Mouse (Mus musculus) splenic B cell, adult 2 months (primary cell): ENCODE results near the gene Tmem253.

Experiments used
- DNase-seq: peaks from one replicate; pipeline ENCODE4 v3.0.0-alpha.2; 2011; ENCODE audit warnings: low read depth, low spot score
- H3K27me3 ChIP-seq: 2 replicates; pipeline ENCODE4 v1.6.1; 2012; ENCODE audit warnings: mild to moderate bottlenecking, low read length, moderate library complexity, mixed read lengths; ENCODE audit not compliant: control insufficient read depth, poor library complexity, insufficient read depth, severe bottlenecking
- H3K36me3 ChIP-seq: 2 replicates; pipeline ENCODE4 v1.6.1; 2012; ENCODE audit warnings: mild to moderate bottlenecking, low read length, moderate library complexity, mixed read lengths; ENCODE audit not compliant: control insufficient read depth, poor library complexity, insufficient read depth, severe bottlenecking

The Tmem253 gene

DNA sequence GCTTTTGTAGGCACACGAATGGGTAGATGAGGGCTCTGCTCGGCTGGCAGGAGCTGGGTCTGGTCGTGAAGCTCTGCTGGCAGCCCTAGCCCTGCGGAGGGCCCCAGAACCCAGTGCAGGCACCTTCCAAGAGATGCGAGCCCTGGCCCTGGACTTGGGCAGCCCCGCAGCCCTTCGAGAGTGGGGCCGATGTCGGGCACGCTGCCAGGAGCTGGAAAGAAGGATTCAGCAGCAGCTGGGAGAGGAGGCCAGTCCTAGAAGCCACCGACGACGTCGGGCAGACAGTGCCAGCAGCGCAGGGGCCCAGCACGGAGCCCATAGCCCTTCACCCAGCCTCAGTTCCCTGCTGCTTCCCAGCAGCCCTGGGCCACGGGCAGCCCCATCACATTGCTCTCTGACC is 18.6 kb upstream of the Tmem253 start:
- DNase-seq, result no peak
- Histone ChIP-seq H3K36me3 (no peaks in the 10 kb centered on the region), H3K27me3 (no peaks in the 10 kb centered on the region)

DNA sequence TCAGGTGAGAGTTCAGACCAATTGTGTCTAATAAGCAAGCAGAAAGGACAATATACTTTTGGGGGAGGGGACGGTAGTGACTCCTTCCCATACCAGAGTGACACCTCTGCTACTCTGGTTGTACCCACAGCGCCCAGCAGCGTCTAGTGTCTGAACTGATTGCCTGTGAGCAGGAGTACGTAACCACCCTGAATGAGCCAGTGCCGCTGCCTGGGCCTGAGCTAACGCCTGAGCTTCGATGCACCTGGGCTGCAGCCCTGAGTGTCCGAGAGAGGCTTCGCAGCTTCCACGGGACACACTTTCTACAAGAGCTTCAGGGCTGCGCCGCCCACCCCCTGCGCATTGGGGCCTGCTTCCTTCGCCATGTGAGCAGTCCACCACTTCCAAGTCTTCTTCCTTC is 18.0 kb upstream of the Tmem253 start:
- Histone ChIP-seq H3K36me3 (no peaks in the 10 kb centered on the region), H3K27me3 (no peaks in the 10 kb centered on the region)
- no peak for DNase-seq

DNA sequence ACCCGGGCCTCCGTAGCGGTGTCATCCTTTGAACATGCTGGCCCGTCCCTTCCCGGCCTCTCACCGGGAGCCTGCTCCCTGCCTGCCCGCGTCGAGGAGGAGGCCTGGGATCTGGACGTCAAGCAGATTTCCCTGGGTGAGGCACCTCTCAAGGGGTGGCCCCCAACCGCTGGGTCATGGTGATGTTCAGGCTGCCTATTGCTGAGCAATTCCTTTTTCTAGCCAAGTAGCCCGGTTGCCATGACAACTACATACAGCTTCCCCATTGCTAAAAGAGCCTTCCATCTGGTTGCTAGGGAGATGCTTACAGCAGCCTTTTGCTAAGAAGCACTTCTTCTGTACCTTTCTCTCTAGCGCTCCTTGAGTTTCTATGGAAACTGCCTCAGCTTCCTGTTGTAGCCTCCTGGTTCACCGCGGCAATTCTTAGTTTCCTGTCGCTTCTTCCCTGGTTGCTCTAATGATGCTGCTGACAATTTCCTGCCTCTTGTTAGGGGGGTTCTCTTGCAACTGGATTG is 11.4 kb upstream of the Tmem253 start:
- H3K27me3 ChIP-seq, result no peaks in the 10 kb centered on the region
- DNase-seq, result peak; percentile 62

DNA sequence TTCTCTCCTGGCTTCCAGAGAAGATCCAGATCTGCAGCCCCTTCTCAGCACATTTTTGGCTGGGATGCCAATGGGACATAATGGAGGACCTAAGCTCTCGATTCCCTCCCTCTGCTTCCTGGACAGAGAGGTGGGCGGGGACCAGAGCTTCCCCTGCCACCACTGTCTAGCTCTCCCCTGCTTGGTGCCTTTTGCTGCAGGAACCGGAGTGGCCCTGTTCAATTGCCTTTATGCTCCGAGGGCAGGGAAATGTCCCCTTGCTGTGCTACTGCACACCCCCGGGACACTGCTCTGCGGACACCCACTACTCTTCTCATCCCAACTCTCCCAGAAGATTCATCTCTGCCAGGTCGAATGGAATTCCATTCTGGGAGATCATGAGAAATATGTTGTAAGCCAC is 10.3 kb upstream of the Tmem253 start:
- DNase-seq, result no peak
- no peaks in the 10 kb centered on the region for H3K27me3 ChIP-seq
- H3K36me3 ChIP-seq, result no peaks in the 10 kb centered on the region

More for the DNA sequence above, 11.4 kb upstream of the Tmem253 start:
- no peaks in the 10 kb centered on the region for H3K36me3 ChIP-seq

DNA sequence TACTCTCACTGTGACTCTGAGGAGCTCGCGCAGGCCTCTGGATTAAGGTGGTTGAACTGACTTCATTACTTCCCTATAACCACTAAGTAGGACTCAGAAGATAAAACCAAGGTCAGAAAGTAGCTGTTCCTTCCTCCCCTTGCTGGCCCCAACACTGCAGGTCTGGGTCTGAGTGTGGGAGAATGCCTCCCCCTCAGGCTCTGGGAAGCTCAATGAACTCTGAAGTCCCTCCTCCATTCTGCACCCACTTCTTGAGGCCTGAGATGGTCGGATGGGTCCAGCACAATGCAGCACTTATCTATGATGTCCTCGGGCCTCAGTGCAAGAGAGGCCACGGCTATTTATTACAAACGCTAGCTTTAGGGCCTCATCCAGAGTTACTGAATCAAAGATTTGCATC is 9.8 kb upstream of the Tmem253 start:
- Histone ChIP-seq H3K27me3 (no peaks in the 10 kb centered on the region), H3K36me3 (no peaks in the 10 kb centered on the region)
- DNase-seq, result no peak

DNA sequence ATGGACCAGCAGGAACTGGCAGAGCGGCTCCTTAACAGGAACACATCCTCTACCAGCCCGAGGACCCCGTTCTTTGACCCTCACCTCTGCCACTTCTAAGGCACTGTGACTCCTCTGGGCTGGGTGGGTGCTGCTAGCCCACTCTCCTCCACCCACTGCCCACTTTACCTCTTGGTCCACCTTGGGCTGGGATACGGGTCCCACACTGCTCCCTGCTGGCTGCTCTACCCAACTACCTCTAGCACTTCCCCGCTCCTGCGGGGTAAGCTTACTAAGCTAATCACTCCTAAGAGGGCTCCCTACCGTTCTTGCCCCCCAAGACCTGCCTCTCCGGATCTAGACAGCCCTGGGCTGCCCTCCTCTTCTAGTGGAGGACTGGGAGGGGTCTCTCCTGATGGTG is 9.2 kb upstream of the Tmem253 start:
- H3K36me3 ChIP-seq, result no peaks in the 10 kb centered on the region
- no peaks in the 10 kb centered on the region for H3K27me3 ChIP-seq
- DNase-seq, result no peak

DNA sequence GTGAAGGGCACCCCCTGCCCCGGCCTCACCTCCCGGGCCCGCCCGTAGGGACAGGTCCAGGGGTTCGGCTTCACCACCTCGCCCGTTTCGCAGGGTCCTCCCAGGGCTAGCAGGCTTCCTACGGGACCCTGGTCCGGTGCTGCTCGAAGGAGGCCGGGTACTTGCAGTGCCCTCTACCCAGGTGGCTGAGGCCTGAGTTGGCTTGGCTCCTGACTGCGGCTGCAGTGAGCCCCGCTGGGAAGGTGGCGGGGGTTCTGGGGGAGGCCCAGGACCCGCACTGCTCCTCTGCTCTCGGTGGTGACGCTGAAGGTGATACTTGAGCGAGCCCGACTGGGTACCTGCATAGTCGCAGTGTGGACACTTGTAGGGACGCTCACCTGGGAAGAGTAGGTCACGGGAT is 8.7 kb upstream of the Tmem253 start:
- Histone ChIP-seq H3K27me3 (no peaks in the 10 kb centered on the region), H3K36me3 (no peaks in the 10 kb centered on the region)
- no peak for DNase-seq

DNA sequence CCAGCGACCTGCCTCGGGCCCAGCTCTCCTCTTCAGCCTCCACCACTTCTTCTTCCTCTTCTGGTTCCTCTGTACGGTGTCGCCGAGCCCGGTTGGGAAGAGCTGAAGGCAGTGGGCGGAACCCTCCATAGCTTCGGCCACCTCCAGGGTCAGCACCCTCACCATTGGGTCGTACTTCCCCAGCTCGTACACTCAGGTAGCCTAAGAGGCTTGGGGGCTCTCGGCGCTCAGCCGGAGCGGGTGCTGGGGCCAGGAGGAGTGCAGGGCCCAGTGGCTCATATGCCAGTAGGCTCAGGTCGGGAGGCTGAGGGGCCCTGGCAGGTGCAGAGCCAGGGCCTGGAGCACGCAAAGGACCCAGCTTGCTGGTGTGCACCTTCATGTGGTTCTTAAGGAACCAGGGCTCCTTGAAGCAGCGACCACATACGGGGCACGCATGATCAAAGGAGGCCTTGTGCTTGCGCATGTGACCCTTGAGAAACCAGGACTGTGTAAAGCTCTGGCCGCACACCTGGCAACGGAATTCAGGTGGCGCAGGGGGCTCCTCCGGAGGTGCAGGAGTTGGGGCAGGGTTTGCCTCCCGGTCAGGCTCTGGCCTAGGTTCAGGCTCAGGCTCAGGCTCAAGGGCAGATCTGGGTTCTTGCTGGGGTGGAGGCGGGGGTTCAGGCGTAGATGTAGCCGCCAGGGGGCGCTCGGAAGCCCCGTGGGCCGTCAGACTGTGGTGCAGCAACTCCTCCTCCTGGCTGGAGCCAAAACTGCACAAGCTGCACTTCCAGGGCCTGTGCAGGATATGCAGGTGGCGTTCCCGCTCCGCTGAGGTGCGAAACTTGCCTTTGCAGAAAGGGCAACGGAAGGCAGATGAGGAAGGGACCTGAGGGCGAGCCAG is 6.9 kb upstream of the Tmem253 start:
- DNase-seq, result peak; percentile 94
- Histone ChIP-seq H3K36me3 (no peaks in the 10 kb centered on the region), H3K27me3 (no peaks in the 10 kb centered on the region)

DNA sequence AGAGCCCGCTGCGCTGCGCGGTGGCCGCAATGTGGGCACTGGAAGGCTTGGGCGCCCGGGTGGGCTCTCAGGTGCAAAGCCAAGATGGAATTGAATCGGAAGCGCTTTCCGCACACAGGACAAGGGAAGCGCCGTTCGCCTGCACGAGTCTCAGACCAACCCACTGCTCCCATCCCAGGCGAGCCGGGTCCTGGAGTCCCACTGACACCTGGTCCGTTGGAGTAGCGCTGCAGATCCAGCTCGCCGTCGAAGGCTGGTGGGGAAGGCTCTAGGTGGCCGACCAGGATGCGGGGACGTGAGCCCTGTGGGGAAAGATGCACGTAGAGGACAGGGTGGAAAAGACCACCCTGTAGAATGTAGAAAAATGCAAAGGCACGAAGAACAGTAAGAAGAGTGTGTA is 6.1 kb upstream of the Tmem253 start:
- no peaks in the 10 kb centered on the region for H3K36me3 ChIP-seq

DNA sequence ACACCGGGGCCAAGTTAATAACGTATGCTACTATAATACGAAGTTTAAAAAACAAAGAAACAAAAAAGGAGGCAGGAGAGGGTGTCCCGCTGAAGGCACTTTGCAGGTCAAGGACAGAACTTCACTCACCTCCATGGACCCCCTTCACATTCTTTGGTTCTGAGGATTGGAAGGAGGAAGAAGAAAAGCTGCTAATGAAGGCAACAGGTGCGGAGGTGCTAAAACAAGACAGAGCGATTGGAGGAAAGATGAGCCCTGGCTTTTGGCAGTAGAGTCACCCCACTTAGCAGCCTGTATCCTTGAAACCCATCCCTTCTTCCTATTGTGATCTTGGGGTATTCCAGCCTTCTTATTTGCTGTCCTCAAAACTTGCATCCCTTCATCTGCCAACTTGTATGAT is 5.6 kb upstream of the Tmem253 start:
- DNase-seq, result no peak
- H3K27me3 ChIP-seq, result no peaks in the 10 kb centered on the region
- no peaks in the 10 kb centered on the region for H3K36me3 ChIP-seq

More for the DNA sequence above, 6.1 kb upstream of the Tmem253 start:
- no peak for DNase-seq
- no peaks in the 10 kb centered on the region for H3K27me3 ChIP-seq

DNA sequence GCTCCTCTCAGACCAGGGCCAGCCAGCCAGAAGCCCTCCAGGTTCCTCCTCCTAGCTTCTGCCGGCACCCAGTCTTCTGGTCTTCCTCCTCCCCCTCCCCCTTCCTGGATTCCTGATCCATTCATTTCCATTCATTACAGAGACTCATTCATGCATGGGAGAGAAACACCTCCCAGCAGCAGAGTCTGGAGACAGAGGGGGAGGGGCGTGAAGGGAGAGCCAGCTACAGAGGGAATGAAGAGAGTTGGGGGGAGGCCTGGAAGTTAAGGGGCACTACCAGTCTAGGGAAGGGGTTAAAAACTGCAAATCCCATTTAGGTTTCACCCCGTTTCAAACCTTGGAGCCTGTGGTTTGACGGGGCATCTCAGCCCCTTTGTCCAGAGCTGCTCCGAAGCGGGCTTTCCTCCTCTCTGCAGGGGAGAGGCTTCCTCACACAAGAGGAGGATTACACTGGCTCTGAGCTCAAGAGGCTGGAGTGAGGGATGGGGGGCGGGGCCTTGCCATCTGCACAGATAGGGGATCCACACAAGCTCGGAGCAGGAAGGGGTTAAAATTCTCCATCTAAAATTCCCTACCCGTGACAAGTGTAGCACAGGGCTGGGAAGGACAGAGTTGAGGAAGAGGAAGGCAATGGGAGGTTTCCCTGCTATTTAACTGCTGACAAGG is 4.9 kb upstream of the Tmem253 start:
- no peaks in the 10 kb centered on the region for H3K36me3 ChIP-seq
- no peaks in the 10 kb centered on the region for H3K27me3 ChIP-seq
- no peak for DNase-seq

DNA sequence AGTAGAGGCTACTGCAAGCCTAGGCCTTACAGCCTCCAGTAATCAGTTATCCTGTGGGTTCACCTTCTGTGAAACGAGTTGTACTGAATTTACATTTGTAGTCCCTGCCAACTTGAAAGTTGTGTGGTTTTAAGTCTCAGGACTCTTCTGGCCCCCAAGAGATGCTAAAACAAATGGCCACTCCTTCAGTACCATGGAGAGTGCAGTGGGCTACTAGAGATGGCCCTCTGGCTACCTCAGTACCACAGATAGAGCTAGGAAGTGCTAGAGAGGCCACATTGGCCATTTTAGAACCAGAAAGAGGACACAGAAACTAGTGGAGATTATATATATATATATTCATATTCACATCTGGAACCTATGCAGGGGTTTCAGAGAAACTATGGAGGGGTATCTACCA is 3.8 kb upstream of the Tmem253 start:
- no peaks in the 10 kb centered on the region for H3K36me3 ChIP-seq
- H3K27me3 ChIP-seq, result no peaks in the 10 kb centered on the region
- no peak for DNase-seq

DNA sequence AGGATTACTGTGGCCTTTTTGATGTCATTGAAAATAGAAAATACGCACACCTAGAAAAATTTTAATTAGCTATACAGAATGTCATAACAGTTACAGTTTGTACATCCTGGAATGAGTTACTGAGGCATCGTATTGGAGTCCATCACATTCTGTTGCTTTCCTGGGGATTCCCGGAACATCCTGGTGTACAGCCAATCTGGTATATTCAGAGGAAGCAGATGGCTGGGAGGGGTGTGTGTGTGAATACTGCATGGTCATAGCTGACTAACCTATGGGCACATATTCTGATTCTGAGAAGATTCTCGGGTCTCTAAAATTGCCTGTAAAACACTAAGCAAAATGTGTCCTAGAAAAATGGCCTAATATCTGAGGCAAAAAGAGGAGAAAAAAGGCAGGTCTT is 3.4 kb upstream of the Tmem253 start:
- H3K36me3 ChIP-seq, result no peaks in the 10 kb centered on the region
- DNase-seq, result no peak
- no peaks in the 10 kb centered on the region for H3K27me3 ChIP-seq

DNA sequence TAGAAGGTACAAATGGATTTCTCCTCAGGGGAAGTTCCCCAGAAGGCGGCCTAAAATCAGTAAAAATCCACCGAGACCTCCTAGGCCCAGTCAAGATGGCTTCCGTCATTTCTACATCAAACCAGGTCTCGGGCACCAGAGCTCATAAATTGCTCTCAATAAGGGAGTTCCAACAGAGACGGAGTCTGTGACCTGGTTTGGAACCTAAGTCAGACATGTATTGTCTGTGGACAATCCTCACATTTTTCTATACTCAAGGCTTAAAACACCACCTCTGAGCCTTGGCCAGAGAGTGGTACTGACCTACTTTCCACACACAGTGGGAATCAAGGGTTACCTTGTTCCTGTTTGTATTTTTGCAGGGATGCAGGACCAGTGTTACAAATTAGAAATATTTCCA is 2.9 kb upstream of the Tmem253 start:
- DNase-seq, result no peak
- H3K36me3 ChIP-seq, result no peaks in the 10 kb centered on the region
- H3K27me3 ChIP-seq, result no peaks in the 10 kb centered on the region

DNA sequence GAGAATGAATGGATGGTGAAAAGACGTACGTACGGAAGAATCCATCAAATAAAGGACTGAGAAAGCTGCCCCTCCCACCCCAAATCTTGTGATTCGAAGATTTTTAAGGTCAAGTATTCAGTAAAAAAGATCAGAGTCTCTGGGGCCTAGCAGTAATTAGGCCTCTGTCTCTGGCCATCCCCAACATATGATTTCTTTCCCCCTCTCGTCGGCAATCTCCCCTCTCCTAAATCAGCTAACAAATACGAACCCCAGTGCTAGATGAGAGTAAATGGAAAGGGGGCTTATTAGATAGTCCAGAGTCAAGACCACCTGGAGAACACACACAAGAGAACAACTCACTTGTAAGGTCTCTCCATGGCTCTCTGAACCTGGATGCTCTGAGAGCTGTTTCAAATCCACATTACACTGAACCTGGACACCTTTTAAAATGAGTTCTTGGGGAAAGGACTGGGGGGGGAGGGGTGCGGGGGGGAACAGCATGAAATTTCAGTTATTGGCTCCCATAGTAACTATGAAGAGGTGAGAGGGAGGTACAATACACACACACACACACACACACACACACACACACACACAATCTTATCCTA is 2.3 kb upstream of the Tmem253 start:
- H3K36me3 ChIP-seq, result no peaks in the 10 kb centered on the region
- no peak for DNase-seq
- no peaks in the 10 kb centered on the region for H3K27me3 ChIP-seq
